ENCODE assay signal across 8 mouse cellular contexts in genomic region chr2:18588232-18588631, GRCm38 (mm10).
DNase-seq lines count a peak whose midpoint lies in the region; ATAC-seq and TF ChIP-seq lines count a peak whose summit lies in the region.

No protein-coding gene starts in this region.

- H3K9me3 ChIP-seq in heart, embryonic 15.5 days (replicated peaks), result no peaks in the 10 kb centered on the region
- no peaks in the 10 kb centered on the region; the same call in 1 of the 2 replicates for H3K9me3 ChIP-seq in ES-Bruce4 (replicated peaks; ENCODE audit: control insufficient read depth, insufficient read depth, low read length, poor library complexity, severe bottlenecking)
- no peaks in the 10 kb centered on the region for H3K9me3 ChIP-seq in forebrain, embryonic 16.5 days (ENCODE audit: control insufficient read depth, low read length)
- no peaks in the 10 kb centered on the region for H3K9me3 ChIP-seq in liver, postnatal 0 days (ENCODE audit: low read length)

- TF ChIP-seq CTCF in ES-Bruce4 (IDR thresholded peaks at IDR 0.05; ENCODE audit: low read depth, low read length), result no peak
- no peak for TF ChIP-seq CTCF in liver, postnatal 0 days (IDR thresholded peaks at IDR 0.05; ENCODE audit: low read depth)

- no peak for ATAC-seq in heart, embryonic 15.5 days (replicated peaks; ENCODE audit: insufficient number of reproducible peaks, insufficient read depth, low FRiP score, low read depth)
- no peak for ATAC-seq in forebrain, embryonic 16.5 days
- no peak for ATAC-seq in liver, postnatal 0 days

- no peak for TF ChIP-seq POLR2A in ES-Bruce4 (IDR thresholded peaks at IDR 0.05; ENCODE audit: insufficient read depth, low read length)

- H3K4me3 ChIP-seq in heart, embryonic 15.5 days, result peak overlapping the region; percentile 60
- peak overlapping the region; percentile 68 for H3K4me3 ChIP-seq in ES-Bruce4 (ENCODE audit: low read depth, low read length)
- H3K4me3 ChIP-seq in forebrain, embryonic 16.5 days (replicated peaks; ENCODE audit: low read length), result peak overlapping the region; percentile 72
- peak overlapping the region; percentile 68 for H3K4me3 ChIP-seq in liver, postnatal 0 days (ENCODE audit: low read depth, low read length)

- H3K27me3 ChIP-seq in heart, embryonic 15.5 days, result peaks cover 9% of the 10 kb centered on the region
- 0 out of 2 replicates have a peak, but pooled peaks cover 3% of the 10 kb centered on the region for H3K27me3 ChIP-seq in ES-Bruce4 (ENCODE audit: control insufficient read depth, insufficient read depth, low read length, poor library complexity, severe bottlenecking)
- H3K27me3 ChIP-seq in forebrain, embryonic 16.5 days (replicated peaks; ENCODE audit: control insufficient read depth, insufficient read depth, low read length), result no peaks in the 10 kb centered on the region
- H3K27me3 ChIP-seq in liver, postnatal 0 days (ENCODE audit: insufficient read depth, low read length), result no peaks in the 10 kb centered on the region

- intact Hi-C loops in heart, postnatal 14 days (cut with DNase I), result loop anchor here (5.0 to 10.0 kb wide), 4 partner anchors 104 to 563 kb away; partner anchors contain the start of genes Dnajc1 and Spag6
- intact Hi-C loops in left cerebral cortex, postnatal 4 days (cut with DNase I), result loop anchor here (5.0 to 10.0 kb wide), 2 partner anchors 84 to 193 kb away; partner anchors contain the start of genes Commd3 and Dnajc1

- H3K36me3 ChIP-seq in heart, embryonic 15.5 days, result no peaks in the 10 kb centered on the region
- H3K36me3 ChIP-seq in ES-Bruce4 (ENCODE audit: control insufficient read depth, insufficient read depth, low read length, poor library complexity, severe bottlenecking), result no peaks in the 10 kb centered on the region
- no peaks in the 10 kb centered on the region for H3K36me3 ChIP-seq in forebrain, embryonic 16.5 days (ENCODE audit: control insufficient read depth, insufficient read depth)
- no peaks in the 10 kb centered on the region for H3K36me3 ChIP-seq in liver, postnatal 0 days (replicated peaks; ENCODE audit: insufficient read depth, low read length)

- peak overlapping the region; percentile 48; the same call in 1 of the 2 replicates for H3K9ac ChIP-seq in heart, embryonic 15.5 days
- H3K9ac ChIP-seq in ES-Bruce4 (ENCODE audit: low read depth, poor library complexity, severe bottlenecking), result peak overlapping the region; percentile 12
- H3K9ac ChIP-seq in forebrain, embryonic 16.5 days (replicated peaks; ENCODE audit: low read depth, low read length), result peak overlapping the region; percentile 24; the same call in 1 of the 2 replicates
- H3K9ac ChIP-seq in liver, postnatal 0 days (replicated peaks), result peak overlapping the region; percentile 68

- under 1% methylated on average over 4 of the region's 4 CpGs for WGBS in heart, embryonic 15.5 days
- WGBS in forebrain, embryonic 16.5 days, result under 1% methylated on average over 4 of the region's 4 CpGs
- 2% methylated on average over 4 of the region's 4 CpGs for WGBS in liver, postnatal 0 days (ENCODE audit: insufficient replicate concordance)

- H3K27ac ChIP-seq in heart, embryonic 15.5 days, result peak overlapping the region; percentile 65; the same call in 1 of the 2 replicates
- H3K27ac ChIP-seq in ES-Bruce4 (ENCODE audit: insufficient read depth, low read length), result no peak overlapping the region
- no peak overlapping the region for H3K27ac ChIP-seq in forebrain, embryonic 16.5 days (ENCODE audit: low read length)
- peak overlapping the region; percentile 30; the same call in 1 of the 2 replicates for H3K27ac ChIP-seq in liver, postnatal 0 days (ENCODE audit: low read depth)

- 0 out of 2 replicates have a peak, but pooled peaks cover 3% of the 10 kb centered on the region for H3K4me1 ChIP-seq in heart, embryonic 15.5 days (replicated peaks)
- H3K4me1 ChIP-seq in ES-Bruce4 (ENCODE audit: control insufficient read depth, insufficient read depth, low read length), result no peaks in the 10 kb centered on the region
- H3K4me1 ChIP-seq in forebrain, embryonic 16.5 days (replicated peaks; ENCODE audit: control insufficient read depth, insufficient read depth, low read length), result peaks cover 2% of the 10 kb centered on the region; the same call in 1 of the 2 replicates
- peaks cover 9% of the 10 kb centered on the region; the same call in 1 of the 2 replicates for H3K4me1 ChIP-seq in liver, postnatal 0 days (ENCODE audit: insufficient read depth)

- DNase-seq in heart, postnatal 14 days, result no peak
- DNase-seq in liver, postnatal 0 days, result no peak
- no peak for DNase-seq in frontal cortex, adult 2 months (ENCODE audit: extremely low spot score in 1 of 2, low spot score in 1 of 2)
- no peak for DNase-seq in spleen, postnatal 4 days (ENCODE audit: low spot score in 2 of 2)
- no peak for DNase-seq in left cerebral cortex, postnatal 4 days

- TF ChIP-seq EP300 in ES-Bruce4 (IDR thresholded peaks at IDR 0.05; ENCODE audit: insufficient read depth, low read depth, low read length), result no peak
- TF ChIP-seq EP300 in liver, postnatal 0 days (IDR thresholded peaks at IDR 0.05; ENCODE audit: low read depth), result no peak

- H3K4me2 ChIP-seq in heart, embryonic 15.5 days, result peak overlapping the region; percentile 72
- H3K4me2 ChIP-seq in forebrain, embryonic 16.5 days (ENCODE audit: low read length), result peak overlapping the region; percentile 80
- peak overlapping the region; percentile 88 for H3K4me2 ChIP-seq in liver, postnatal 0 days (ENCODE audit: low read depth, low read length)

Comparison
In these comparisons a context has a peak if more than half of its experiments do, and no peak if none do; other contexts are left out.
1. H3K27ac ChIP-seq: peak in heart, embryonic 15.5 days (single experiment) and liver, postnatal 0 days (single experiment); none in ES-Bruce4 (single experiment) and forebrain, embryonic 16.5 days (single experiment).
2. H3K9ac ChIP-seq: peak in every context shown above with its lines; median percentile 68 in liver, postnatal 0 days; 48 in heart, embryonic 15.5 days; 24 in forebrain, embryonic 16.5 days; 12 in ES-Bruce4.
3. Peak in every context shown above with its lines, with median percentiles within 50 percentile points of each other: H3K4me2 ChIP-seq and H3K4me3 ChIP-seq.